Mouse (Mus musculus): ENCODE data around the gene Hmg20b.

The Hmg20b gene

GRCm38 (mm10) chr10:81305663-81306062 is 44.6 kb downstream of the Hmg20b start:
- no peak for DNase-seq (ENCODE audit: low spot score)

- peak; percentile 74 for DNase-seq (ENCODE audit: low spot score)
Measured at GRCm38 (mm10) chr10:81304597-81305238, 45.6 kb downstream of the Hmg20b start.

GRCm38 (mm10) chr10:81303761-81304160 is 46.5 kb downstream of the Hmg20b start:
- no peak for DNase-seq (ENCODE audit: low spot score)

GRCm38 (mm10) chr10:81303258-81303657 is 47.0 kb downstream of the Hmg20b start:
- DNase-seq (ENCODE audit: low spot score): no peak

GRCm38 (mm10) chr10:81302781-81303218 is 47.5 kb downstream of the Hmg20b start:
- no peak for DNase-seq (ENCODE audit: low spot score)

- no peak for DNase-seq (ENCODE audit: low spot score)
Measured at GRCm38 (mm10) chr10:81302288-81302687, 48.0 kb downstream of the Hmg20b start.

- DNase-seq (ENCODE audit: low spot score): no peak
Measured at GRCm38 (mm10) chr10:81301321-81301720, 49.0 kb downstream of the Hmg20b start.

- no peak for DNase-seq (ENCODE audit: low spot score)
Measured at GRCm38 (mm10) chr10:81300352-81300907, 49.9 kb downstream of the Hmg20b start.

GRCm38 (mm10) chr10:81299585-81300351 is 50.5 kb downstream of the Hmg20b start:
- no peak for DNase-seq (ENCODE audit: low spot score)

GRCm38 (mm10) chr10:81298369-81299100 is 51.7 kb downstream of the Hmg20b start:
- no peak for DNase-seq (ENCODE audit: low spot score)

- DNase-seq (ENCODE audit: low spot score): no peak
Measured at GRCm38 (mm10) chr10:81297845-81298244, 52.4 kb downstream of the Hmg20b start.

- DNase-seq (ENCODE audit: low spot score): no peak
Measured at GRCm38 (mm10) chr10:81297246-81297645, 53.0 kb downstream of the Hmg20b start.

Measured in embryo, embryonic 10.5 days (tissue).